Mouse (Mus musculus) liver, adult 2 months (tissue): ENCODE results near the gene Galk1.

Experiments
- CTCF ChIP-seq: fragments of 200-500 bp; IDR thresholded peaks from 2 replicates; pipeline ENCODE4 v1.5.1; 2011; ENCODE audit warnings: low read depth, low read length, control low read depth
- POLR2A ChIP-seq: fragments of 200-500 bp; IDR thresholded peaks from 2 replicates; pipeline ENCODE4 v1.6.1; 2011; ENCODE audit warnings: low read length, control low read depth; ENCODE audit not compliant: insufficient read depth; ENCODE audit errors: extremely low read depth

- TF ChIP-seq CTCF (no peak), POLR2A (no peak)
Observed at GRCm38 (mm10) chr11:116011529-116012261, 824 bp downstream of the Galk1 start.
